Mouse (Mus musculus) A20 (cell line): ENCODE measurements at regions not wholly inside any gene's neighbourhood (a gene's known extent, or its start where the extent isn't known, plus 50 kb on each side); places are given as distances from the start of the nearest gene placed in this dataset.
A peak's percentile ranks its signal among the peaks of the same experiment; 100 is the strongest.

ENCODE experiments used
- DNase-seq: peaks from one replicate; pipeline ENCODE4 v3.0.0-alpha.2; 2011; ENCODE audit warnings: low read depth, low spot score

DNA sequence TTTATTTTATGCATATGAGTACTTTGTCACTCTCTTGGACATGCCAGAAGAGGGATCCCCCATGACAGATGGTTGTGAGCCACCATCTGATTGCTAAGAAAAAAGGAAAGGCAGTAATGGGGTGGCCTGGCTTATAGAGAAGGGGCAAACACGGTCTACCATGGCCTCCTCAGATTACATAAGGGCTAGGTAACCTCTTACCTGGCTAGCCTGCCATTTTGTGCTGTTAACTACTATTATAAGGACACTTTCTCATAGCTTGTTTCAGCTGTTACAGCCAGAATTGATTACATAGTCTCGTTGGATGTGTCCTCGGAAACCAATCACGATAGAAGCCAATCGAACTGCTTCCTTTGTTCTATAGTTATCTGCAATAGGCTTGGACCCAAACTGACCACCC lies 60.9 kb upstream of the Gm14496 start:
- peak; percentile 6 for DNase-seq

DNA sequence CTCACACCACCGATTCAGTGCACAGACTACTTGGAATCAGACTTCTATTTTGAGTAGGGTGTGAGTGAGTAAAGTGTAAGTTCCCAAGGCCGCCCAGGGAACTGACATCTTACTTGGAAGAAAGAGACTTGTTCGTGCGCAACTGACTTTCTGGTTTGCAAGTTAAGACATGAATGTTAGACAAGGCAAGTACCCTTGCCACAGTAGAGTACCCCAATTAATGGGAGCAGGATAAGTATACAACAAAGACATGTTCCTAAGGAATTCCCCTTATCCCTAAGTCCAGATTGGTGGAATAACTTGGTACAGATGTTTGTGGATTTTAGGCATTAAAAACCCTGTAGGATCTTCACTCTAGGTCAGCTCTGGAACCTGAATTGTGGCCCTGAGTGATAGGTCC lies 60.4 kb upstream of the Gm14496 start:
- peak; percentile 84 for DNase-seq

DNA sequence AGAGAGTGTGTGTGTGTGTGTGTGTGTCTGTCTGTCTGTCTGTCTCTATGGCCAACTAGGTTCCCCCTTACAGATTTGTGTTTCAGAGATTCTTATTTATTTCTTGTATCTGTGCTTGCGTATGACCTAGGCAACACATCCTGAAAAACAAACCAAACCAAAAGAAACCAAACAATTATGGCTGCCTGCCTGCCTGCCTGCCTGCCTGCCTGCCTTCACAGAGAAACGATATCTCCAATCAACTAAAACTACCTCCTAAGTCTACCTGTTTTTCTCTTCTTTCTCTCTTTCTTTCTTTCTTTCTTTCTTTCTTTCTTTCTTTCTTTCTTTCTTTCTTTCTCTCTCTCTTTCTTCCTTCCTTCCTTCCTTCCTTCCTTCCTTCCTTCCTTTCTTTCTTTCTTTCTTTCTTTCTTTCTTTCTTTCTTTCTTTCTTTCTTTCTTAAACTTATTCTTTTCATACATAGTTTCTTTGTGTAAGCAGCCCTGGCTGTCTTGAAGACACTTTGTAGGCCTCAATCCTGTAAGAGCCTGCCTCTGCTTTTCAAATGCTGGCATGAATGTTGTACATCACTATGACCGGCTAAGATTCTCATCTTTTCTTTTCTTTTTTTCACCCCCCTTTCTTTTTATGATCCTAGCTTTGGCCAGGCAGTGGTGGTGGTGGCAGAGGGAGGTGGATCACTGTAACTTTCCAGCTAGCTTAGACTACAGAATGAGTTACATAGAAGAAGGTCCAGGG lies 59.7 kb upstream of the Gm14496 start:
- DNase-seq, result peak; percentile 89

DNA sequence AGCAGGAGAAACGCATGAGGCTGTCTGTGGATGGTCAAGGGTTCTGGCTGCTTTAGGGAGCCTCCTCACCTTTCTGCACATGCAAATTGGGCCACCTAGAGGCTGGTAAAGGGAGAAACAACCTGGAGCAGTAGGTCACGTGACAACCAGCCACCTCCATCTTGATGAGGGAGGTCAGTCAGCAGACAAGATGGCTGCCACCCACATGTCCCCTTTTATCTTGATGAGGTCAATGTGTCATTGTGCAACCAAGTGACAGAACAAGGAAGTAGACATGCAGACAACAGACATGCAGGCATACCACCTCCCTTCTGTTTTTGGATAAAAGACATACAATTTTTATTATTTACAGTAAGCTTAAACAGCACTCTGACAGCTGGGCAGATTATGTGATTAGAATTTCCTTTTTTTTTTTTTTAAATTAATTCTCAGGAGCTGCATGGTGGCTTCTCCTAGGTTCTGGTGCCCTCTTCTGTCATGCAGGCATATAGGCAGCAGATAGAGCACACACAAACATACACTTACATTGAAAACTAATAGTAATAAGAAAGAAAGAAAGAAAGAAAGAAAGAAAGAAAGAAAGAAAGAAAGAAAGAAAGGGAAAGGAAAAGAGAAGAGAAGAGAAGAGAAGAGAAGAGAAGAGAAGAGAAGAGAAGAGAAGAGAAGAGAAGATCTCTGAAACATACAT lies 58.9 kb upstream of the Gm14496 start:
- DNase-seq, result peak; percentile 89
